Mouse (Mus musculus) small intestine, adult 2 months (tissue): ENCODE results near the gene Lman2l. TPM values are rescaled to one million over a fixed set of nuclear protein-coding genes. Genes with fewer than 3 reads are reported as not detected.

Experiments
- H3K27ac ChIP-seq: fragments of 200-500 bp; 2 replicates; pipeline ENCODE4 v1.5.1; 2012; ENCODE audit warnings: low read depth, low read length, control low read depth, inconsistent platforms; ENCODE audit not compliant: insufficient read depth
- H3K27me3 ChIP-seq: fragments of 200-500 bp; 2 replicates; pipeline ENCODE4 v1.6.1; 2012; ENCODE audit warnings: mild to moderate bottlenecking, moderate library complexity, low read length, inconsistent platforms; ENCODE audit not compliant: control insufficient read depth, insufficient read depth
- H3K36me3 ChIP-seq: fragments of 200-500 bp; 2 replicates; pipeline ENCODE4 v1.6.1; 2012; ENCODE audit warnings: mild to moderate bottlenecking, low read length, control low read depth, inconsistent platforms; ENCODE audit not compliant: control insufficient read depth, insufficient read depth
- H3K4me1 ChIP-seq: fragments of 200-500 bp; 2 replicates; pipeline ENCODE4 v1.6.1; 2012; ENCODE audit warnings: low read length, inconsistent platforms, mixed read lengths; ENCODE audit not compliant: control insufficient read depth, insufficient read depth, insufficient read length
- H3K4me3 ChIP-seq: fragments of 200-500 bp; 2 replicates; pipeline ENCODE4 v1.5.1; 2012; ENCODE audit warnings: low read depth, mild to moderate bottlenecking, control low read depth, inconsistent platforms, low read length, moderate library complexity
- CTCF ChIP-seq: fragments of 200-500 bp; IDR thresholded peaks from 2 replicates; pipeline ENCODE4 v1.5.1; 2012; ENCODE audit warnings: low read depth, mild to moderate bottlenecking, control low read depth, inconsistent platforms, low read length, moderate library complexity, mixed read lengths; ENCODE audit not compliant: insufficient replicate concordance, insufficient read length; ENCODE audit errors: extremely low read depth
- POLR2A ChIP-seq: fragments of 200-500 bp; IDR thresholded peaks from 2 replicates; pipeline ENCODE4 v1.6.1; 2012; ENCODE audit warnings: low read depth, mild to moderate bottlenecking, control low read depth, inconsistent platforms, low read length, moderate library complexity
- WGBS: fragments of 180-500 bp; shearing (Covaris S2); methylation state at CpG from one replicate; pipeline ENCODE4 v1.1.7; 2018; 5-methylcytosine and 5-hydroxymethylcytosine counted together
- polyA plus RNA-seq: library from polyadenylated mRNA; depleted of rRNA; stranded (reverse); fragments of >200 nt; gene quantifications from 2 replicates; pipeline ENCODE4 v1.2.3, GENCODE M21; 2012; rRNA removed

The Lman2l gene
- polyA plus RNA-seq, 1 experiment, result 5.5 TPM

GRCm38 (mm10) chr1:36379582-36379981 is 65.5 kb downstream of the Lman2l start:
- no peaks in the 10 kb centered on the region for H3K4me1 ChIP-seq
- H3K4me3 ChIP-seq, result no peak overlapping the region
- TF ChIP-seq POLR2A (no peak), CTCF (no peak)
- H3K27ac ChIP-seq, result no peak overlapping the region
- H3K36me3 ChIP-seq, result no peaks in the 10 kb centered on the region
- H3K27me3 ChIP-seq, result no peaks in the 10 kb centered on the region
- WGBS, result 72% methylated on average over 4 of the region's 4 CpGs

- Histone ChIP-seq H3K4me1 (no peaks in the 10 kb centered on the region), H3K4me3 (no peak overlapping the region), H3K27ac (no peak overlapping the region), H3K27me3 (no peaks in the 10 kb centered on the region), H3K36me3 (no peaks in the 10 kb centered on the region)
- TF ChIP-seq POLR2A (no peak), CTCF (no peak)
- 63% methylated on average over 6 of the region's 6 CpGs for WGBS
These were observed 66.2 kb downstream of the Lman2l start for GRCm38 (mm10) chr1:36378880-36379279.

GRCm38 (mm10) chr1:36371934-36372845 is 72.9 kb downstream of the Lman2l start, which contains the start of gene Fer1l5:
Fer1l5 (plus strand) TSS chr1:36372291.
- Histone ChIP-seq H3K27ac (no peak within 1 kb of the TSS), H3K4me3 (no peak within 1 kb of the TSS), H3K36me3 (no peaks in the 10 kb centered on the region), H3K27me3 (no peaks in the 10 kb centered on the region), H3K4me1 (peaks cover 9% of the 10 kb centered on the region; the same call in 1 of the 2 replicates)
- TF ChIP-seq POLR2A (no peak), CTCF (no peak)
- WGBS, result 72% methylated on average over 10 of the region's 10 CpGs

- Histone ChIP-seq H3K4me3 (no peak overlapping the region), H3K27me3 (no peaks in the 10 kb centered on the region), H3K4me1 (peaks cover 12% of the 10 kb centered on the region; the same call in 1 of the 2 replicates), H3K36me3 (peaks cover 5% of the 10 kb centered on the region), H3K27ac (no peak overlapping the region)
- TF ChIP-seq CTCF, result no peak
- no peak for TF ChIP-seq POLR2A
- WGBS, result 82% methylated on average over 6 of the region's 6 CpGs
These were observed 74.2 kb downstream of the Lman2l start for GRCm38 (mm10) chr1:36370918-36371317.

Other genes with a start within 250 kb of the Lman2l start
- 6.2 and 11.7 TPM in 2 replicates for gene Uggt1, start 200.6 kb downstream of the Lman2l start, polyA plus RNA-seq
- 105 and 170 TPM in 2 replicates for gene Neurl3, start 170.6 kb downstream of the Lman2l start, polyA plus RNA-seq
- gene Arid5a, start 137.5 kb downstream of the Lman2l start, polyA plus RNA-seq, result 4.0 and 11.1 TPM in 2 replicates
- 18.5 and 40.8 TPM in 2 replicates for gene Kansl3, start 76.1 kb downstream of the Lman2l start, polyA plus RNA-seq
- gene Fer1l5, start 73.0 kb downstream of the Lman2l start, polyA plus RNA-seq, result not detected in 2 replicates
- gene Cnnm4, start 26.3 kb upstream of the Lman2l start, polyA plus RNA-seq, result 29.1 and 107 TPM in 2 replicates
- 7.1 and 13.0 TPM in 2 replicates for gene Cnnm3, start 66.6 kb upstream of the Lman2l start, polyA plus RNA-seq
- gene Ankrd23, start 91.6 kb upstream of the Lman2l start, polyA plus RNA-seq, result 5.2 and 5.8 TPM in 2 replicates
- not detected in 2 replicates for gene Gm42417, start 94.2 kb upstream of the Lman2l start, polyA plus RNA-seq
- gene Ankrd39, start 102.2 kb upstream of the Lman2l start, polyA plus RNA-seq, result 10.3 and 13.5 TPM in 2 replicates
- gene Sema4c, start 113.1 kb upstream of the Lman2l start, polyA plus RNA-seq, result 3.4 and 6.0 TPM in 2 replicates
- 0.29 TPM in 1 of 2 replicates, not detected in the other for gene Fam178b, start 237.9 kb upstream of the Lman2l start, polyA plus RNA-seq
- gene Cox5b, start 246.2 kb upstream of the Lman2l start, polyA plus RNA-seq, result 1,137 and 1,468 TPM in 2 replicates